Mouse (Mus musculus) kidney, postnatal 14 days (tissue): Measurements from ENCODE around the gene Plce1.

Source experiments
- DNase-seq: peaks from one replicate; pipeline ENCODE4 v3.0.0; 2022; ENCODE audit warnings: mixed read lengths

Gene Plce1

GRCm38 (mm10) chr19:38744546-38744945 is 263.6 kb downstream of the Plce1 start:
- no peak for DNase-seq

GRCm38 (mm10) chr19:38745810-38746491 is 265.0 kb downstream of the Plce1 start:
- no peak for DNase-seq

- DNase-seq = no peak
Measured at GRCm38 (mm10) chr19:38746492-38747014, 265.6 kb downstream of the Plce1 start.

GRCm38 (mm10) chr19:38750192-38750591 is 269.3 kb downstream of the Plce1 start:
- no peak for DNase-seq

- no peak for DNase-seq
Measured at GRCm38 (mm10) chr19:38757161-38757560, 276.3 kb downstream of the Plce1 start.

- DNase-seq = no peak
Measured at GRCm38 (mm10) chr19:38758056-38758455, 277.1 kb downstream of the Plce1 start.

- DNase-seq = peak; percentile 32
Measured at GRCm38 (mm10) chr19:38758685-38759472, 278.0 kb downstream of the Plce1 start.

GRCm38 (mm10) chr19:38760441-38760840 is 279.5 kb downstream of the Plce1 start:
- DNase-seq = no peak

GRCm38 (mm10) chr19:38766306-38766705 is 285.4 kb downstream of the Plce1 start:
- no peak for DNase-seq

GRCm38 (mm10) chr19:38775548-38775947 is 294.6 kb downstream of the Plce1 start:
- peak; percentile 64 for DNase-seq

GRCm38 (mm10) chr19:38778805-38779204 is 297.9 kb downstream of the Plce1 start:
- no peak for DNase-seq

- no peak for DNase-seq
Measured at GRCm38 (mm10) chr19:38783542-38783941, 302.6 kb downstream of the Plce1 start.

GRCm38 (mm10) chr19:38787756-38788155 is 306.8 kb downstream of the Plce1 start:
- no peak for DNase-seq

- no peak for DNase-seq
Measured at GRCm38 (mm10) chr19:38793563-38794045, 312.7 kb downstream of the Plce1 start.

GRCm38 (mm10) chr19:38796546-38796945 is 315.6 kb downstream of the Plce1 start:
- DNase-seq = no peak

- no peak for DNase-seq
Measured at GRCm38 (mm10) chr19:38798291-38798690, 317.4 kb downstream of the Plce1 start.

GRCm38 (mm10) chr19:38798801-38799200 is 317.9 kb downstream of the Plce1 start:
- DNase-seq = no peak

- no peak for DNase-seq
Measured at GRCm38 (mm10) chr19:38818191-38818590, 337.3 kb downstream of the Plce1 start.

- peak; percentile 93 for DNase-seq
Measured at GRCm38 (mm10) chr19:38818766-38819426, 338.0 kb downstream of the Plce1 start, which contains the start of gene Noc3l. TSS of gene Noc3l (minus strand) at chr19:38819237.

GRCm38 (mm10) chr19:38819427-38819802 is 338.5 kb downstream of the Plce1 start:
- DNase-seq = no peak

GRCm38 (mm10) chr19:38820186-38820804 is 339.4 kb downstream of the Plce1 start:
- no peak for DNase-seq

GRCm38 (mm10) chr19:38833224-38833623 is 352.3 kb downstream of the Plce1 start:
- DNase-seq = no peak
